Mouse (Mus musculus): ENCODE results near the gene Kmt5b. TPM values are rescaled to one million over a fixed set of nuclear protein-coding genes. Genes with fewer than 3 reads are reported as not detected.

Gene Kmt5b
- total and polyA plus RNA-seq, 3 experiments: 14.9 to 23.9 TPM; not detected in 1

Other genes starting within 250 kb of the Kmt5b start
- 49.4 and 55.5 TPM in 2 replicates for gene Ppp6r3, start 191.7 kb upstream of the Kmt5b start, total RNA-seq (2012; rRNA removed)
- gene Ppp6r3, start 191.7 kb upstream of the Kmt5b start, polyA plus RNA-seq (2012; ENCODE audit: insufficient read depth in 1 of 2, insufficient read length in 2 of 2, low read depth in 1 of 2, low replicate concordance in 2 of 2, missing spikeins in 1 of 2): 100 to 1,000 TPM in 1 of 2 experiments, 10 to 100 TPM in 1; 70.0 to 135 TPM
- gene Lrp5, start 80.9 kb upstream of the Kmt5b start, total RNA-seq (2012; rRNA removed): 12.3 and 16.1 TPM in 2 replicates
- 10 to 100 TPM in 1 of 2 experiments, not detected in 1; 31.9 TPM for gene Lrp5, start 80.9 kb upstream of the Kmt5b start, polyA plus RNA-seq (2012; ENCODE audit: insufficient read depth in 1 of 2, insufficient read length in 2 of 2, low read depth in 1 of 2, low replicate concordance in 2 of 2, missing spikeins in 1 of 2)
- 16.7 and 22.4 TPM in 2 replicates for gene 1810055G02Rik, start 59.1 kb upstream of the Kmt5b start, total RNA-seq (2012; rRNA removed)
- 10 to 100 TPM in 1 of 2 experiments, not detected in 1; 32.3 TPM for gene 1810055G02Rik, start 59.1 kb upstream of the Kmt5b start, polyA plus RNA-seq (2012; ENCODE audit: insufficient read depth in 1 of 2, insufficient read length in 2 of 2, low read depth in 1 of 2, low replicate concordance in 2 of 2, missing spikeins in 1 of 2)
- gene Chka, start 84.4 kb downstream of the Kmt5b start, total RNA-seq (2012; rRNA removed): 11.1 and 12.5 TPM in 2 replicates
- 10 to 100 TPM in 1 of 2 experiments, not detected in 1; 21.0 TPM for gene Chka, start 84.4 kb downstream of the Kmt5b start, polyA plus RNA-seq (2012; ENCODE audit: insufficient read depth in 1 of 2, insufficient read length in 2 of 2, low read depth in 1 of 2, low replicate concordance in 2 of 2, missing spikeins in 1 of 2)
- gene Tcirg1, start 139.7 kb downstream of the Kmt5b start, total RNA-seq (2012; rRNA removed): 17.0 and 21.4 TPM in 2 replicates
- 10 to 100 TPM in 1 of 2 experiments, not detected in 1; 32.6 TPM for gene Tcirg1, start 139.7 kb downstream of the Kmt5b start, polyA plus RNA-seq (2012; ENCODE audit: insufficient read depth in 1 of 2, insufficient read length in 2 of 2, low read depth in 1 of 2, low replicate concordance in 2 of 2, missing spikeins in 1 of 2)
- 204 and 205 TPM in 2 replicates for gene Ndufs8, start 145.4 kb downstream of the Kmt5b start, total RNA-seq (2012; rRNA removed)
- gene Ndufs8, start 145.4 kb downstream of the Kmt5b start, polyA plus RNA-seq (2012; ENCODE audit: insufficient read depth in 1 of 2, insufficient read length in 2 of 2, low read depth in 1 of 2, low replicate concordance in 2 of 2, missing spikeins in 1 of 2): 100 to 1,000 TPM in 1 of 2 experiments, not detected in 1; 243 TPM
- 0.07 and 0.08 TPM in 2 replicates for gene Aldh3b1, start 162.4 kb downstream of the Kmt5b start, total RNA-seq (2012; rRNA removed)
- gene Aldh3b1, start 162.4 kb downstream of the Kmt5b start, polyA plus RNA-seq (2012; ENCODE audit: insufficient read depth in 1 of 2, insufficient read length in 2 of 2, low read depth in 1 of 2, low replicate concordance in 2 of 2, missing spikeins in 1 of 2): under 1 TPM in 1 of 2 experiments, not detected in 1; 0.10 TPM
- gene Unc93b1, start 167.8 kb downstream of the Kmt5b start, total RNA-seq (2012; rRNA removed): 4.3 and 4.7 TPM in 2 replicates
- 1 to 10 TPM in 1 of 2 experiments, not detected in 1; 8.2 TPM for gene Unc93b1, start 167.8 kb downstream of the Kmt5b start, polyA plus RNA-seq (2012; ENCODE audit: insufficient read depth in 1 of 2, insufficient read length in 2 of 2, low read depth in 1 of 2, low replicate concordance in 2 of 2, missing spikeins in 1 of 2)
- not detected in 2 replicates for gene Aldh3b3, start 191.2 kb downstream of the Kmt5b start, total RNA-seq (2012; rRNA removed)
- not detected for gene Aldh3b3, start 191.2 kb downstream of the Kmt5b start, polyA plus RNA-seq (2012; ENCODE audit: insufficient read depth in 1 of 2, insufficient read length in 2 of 2, low read depth in 1 of 2, low replicate concordance in 2 of 2, missing spikeins in 1 of 2)
- gene Aldh3b2, start 204.9 kb downstream of the Kmt5b start, total RNA-seq (2012; rRNA removed): not detected in 2 replicates
- not detected for gene Aldh3b2, start 204.9 kb downstream of the Kmt5b start, polyA plus RNA-seq (2012; ENCODE audit: insufficient read depth in 1 of 2, insufficient read length in 2 of 2, low read depth in 1 of 2, low replicate concordance in 2 of 2, missing spikeins in 1 of 2)
- gene Acy3, start 219.1 kb downstream of the Kmt5b start, total RNA-seq (2012; rRNA removed): 3.3 and 5.9 TPM in 2 replicates
- 10 to 100 TPM in 1 of 2 experiments, not detected in 1; 12.1 TPM for gene Acy3, start 219.1 kb downstream of the Kmt5b start, polyA plus RNA-seq (2012; ENCODE audit: insufficient read depth in 1 of 2, insufficient read length in 2 of 2, low read depth in 1 of 2, low replicate concordance in 2 of 2, missing spikeins in 1 of 2)
- not detected in 2 replicates for gene Tbx10, start 225.3 kb downstream of the Kmt5b start, total RNA-seq (2012; rRNA removed)
- gene Tbx10, start 225.3 kb downstream of the Kmt5b start, polyA plus RNA-seq (2012; ENCODE audit: insufficient read depth in 1 of 2, insufficient read length in 2 of 2, low read depth in 1 of 2, low replicate concordance in 2 of 2, missing spikeins in 1 of 2): not detected
- gene Nudt8, start 233.2 kb downstream of the Kmt5b start, total RNA-seq (2012; rRNA removed): 64.8 and 71.5 TPM in 2 replicates
- gene Nudt8, start 233.2 kb downstream of the Kmt5b start, polyA plus RNA-seq (2012; ENCODE audit: insufficient read depth in 1 of 2, insufficient read length in 2 of 2, low read depth in 1 of 2, low replicate concordance in 2 of 2, missing spikeins in 1 of 2): 10 to 100 TPM in 1 of 2 experiments, not detected in 1; 58.1 TPM
- gene Gm49405, start 233.2 kb downstream of the Kmt5b start, total RNA-seq (2012; rRNA removed): 1.8 and 3.6 TPM in 2 replicates
- gene Gm49405, start 233.2 kb downstream of the Kmt5b start, polyA plus RNA-seq (2012; ENCODE audit: insufficient read depth in 1 of 2, insufficient read length in 2 of 2, low read depth in 1 of 2, low replicate concordance in 2 of 2, missing spikeins in 1 of 2): 1 to 10 TPM in 1 of 2 experiments, not detected in 1; 5.7 TPM
- 6.8 and 9.9 TPM in 2 replicates for gene Doc2g, start 235.9 kb downstream of the Kmt5b start, total RNA-seq (2012; rRNA removed)
- gene Doc2g, start 235.9 kb downstream of the Kmt5b start, polyA plus RNA-seq (2012; ENCODE audit: insufficient read depth in 1 of 2, insufficient read length in 2 of 2, low read depth in 1 of 2, low replicate concordance in 2 of 2, missing spikeins in 1 of 2): 10 to 100 TPM in 1 of 2 experiments, not detected in 1; 16.0 TPM
- gene Ndufv1, start 245.4 kb downstream of the Kmt5b start, total RNA-seq (2012; rRNA removed): 235 and 267 TPM in 2 replicates
- 100 to 1,000 TPM in 1 of 2 experiments, not detected in 1; 218 TPM for gene Ndufv1, start 245.4 kb downstream of the Kmt5b start, polyA plus RNA-seq (2012; ENCODE audit: insufficient read depth in 1 of 2, insufficient read length in 2 of 2, low read depth in 1 of 2, low replicate concordance in 2 of 2, missing spikeins in 1 of 2)